Mouse (Mus musculus) spleen, postnatal 10 days (tissue): Measurements from ENCODE around the gene Wipf3.

Experiments used
- DNase-seq, 2 experiments: peaks; one replicate each; pipeline ENCODE4 v3.0.0; 2021 to 2022; ENCODE audit warnings: low spot score in 2 of 2

The Wipf3 gene

GRCm38 (mm10) chr6:54531048-54531481, 101.7 kb downstream of the Wipf3 start:
- DNase-seq: no peak

- DNase-seq: no peak
Measured at GRCm38 (mm10) chr6:54535485-54535884, 106.1 kb downstream of the Wipf3 start.

DNA sequence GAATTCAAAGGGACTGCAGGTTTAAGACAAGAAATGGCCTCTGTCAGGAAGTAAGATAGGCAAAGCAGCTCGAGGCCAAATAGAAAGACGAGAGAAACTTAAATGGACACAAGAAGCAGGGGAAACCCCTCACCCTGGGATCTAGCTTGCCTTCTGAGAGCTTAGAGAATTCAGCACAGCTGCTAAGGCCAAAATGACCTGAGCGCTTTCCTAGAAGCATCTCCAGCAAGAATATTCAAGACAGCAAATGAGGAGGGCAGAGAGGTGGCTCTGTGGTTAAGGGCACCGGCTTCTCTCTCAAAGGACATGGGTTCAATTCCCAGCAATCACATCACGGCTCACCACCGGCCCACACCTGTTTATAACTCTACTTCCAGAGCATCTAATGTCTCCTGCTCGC, 107.7 kb downstream of the Wipf3 start:
- no peak for DNase-seq

DNA sequence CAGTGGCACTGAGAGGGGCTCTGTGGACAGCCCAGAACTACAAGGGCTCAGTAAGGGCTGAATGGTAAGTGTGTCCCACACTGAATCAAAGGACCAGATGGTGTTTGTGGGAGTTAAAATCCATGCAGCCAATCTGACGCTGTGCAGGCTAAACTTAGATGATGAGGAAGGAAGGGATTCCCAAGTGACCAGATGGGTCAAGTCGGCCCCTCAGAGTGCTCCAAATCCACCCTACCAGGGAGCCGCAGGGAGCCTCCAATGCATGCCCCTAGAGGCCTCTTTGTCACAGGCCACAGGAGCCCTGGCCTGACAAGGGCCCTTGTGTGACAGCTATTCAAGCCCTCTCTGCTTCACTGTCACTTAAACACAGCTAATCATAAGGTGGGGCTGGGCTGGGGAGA, 109.4 kb downstream of the Wipf3 start:
- no peak for DNase-seq

DNA sequence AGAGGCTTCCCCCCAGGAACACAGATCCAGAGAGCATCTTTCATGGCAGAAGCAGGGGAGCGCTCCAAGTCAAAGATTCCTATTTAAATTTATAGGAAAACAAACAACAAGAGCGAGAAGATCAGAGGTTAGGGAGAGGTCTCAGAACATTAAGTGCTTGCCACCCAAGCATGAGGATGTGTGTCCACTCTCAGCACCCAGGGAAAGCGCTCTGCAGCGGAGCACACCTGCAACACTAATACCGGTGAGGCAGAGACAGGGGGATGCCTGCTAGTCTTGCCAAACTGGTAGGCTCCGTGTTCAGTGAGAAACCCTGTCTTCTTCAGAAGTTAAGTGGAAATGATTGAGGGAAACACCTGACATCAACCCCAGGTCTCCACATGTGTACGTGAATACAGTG, 110.0 kb downstream of the Wipf3 start:
- no peak for DNase-seq

- DNase-seq: no peak
Measured at GRCm38 (mm10) chr6:54540252-54540887, 111.0 kb downstream of the Wipf3 start.

DNA sequence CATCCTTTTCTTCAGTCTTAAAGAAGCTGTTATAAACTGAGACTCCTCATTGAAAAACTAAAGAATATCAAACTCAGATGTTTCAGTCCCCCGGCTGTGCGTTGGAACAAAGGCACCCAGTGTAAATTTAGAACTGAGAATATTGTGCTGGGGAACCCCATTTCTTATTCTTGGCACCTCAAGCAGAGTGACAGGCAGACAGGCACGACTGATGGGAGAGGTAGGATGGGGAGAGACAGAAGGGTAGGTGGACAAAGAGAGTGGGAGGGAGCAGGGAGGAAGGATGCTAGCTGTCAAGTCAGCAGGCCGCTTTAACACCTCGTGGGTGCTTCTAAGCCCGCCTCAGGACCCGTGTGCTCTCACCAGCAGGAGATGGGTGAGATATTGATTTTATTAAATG, 113.4 kb downstream of the Wipf3 start:
- no peak for DNase-seq

DNA sequence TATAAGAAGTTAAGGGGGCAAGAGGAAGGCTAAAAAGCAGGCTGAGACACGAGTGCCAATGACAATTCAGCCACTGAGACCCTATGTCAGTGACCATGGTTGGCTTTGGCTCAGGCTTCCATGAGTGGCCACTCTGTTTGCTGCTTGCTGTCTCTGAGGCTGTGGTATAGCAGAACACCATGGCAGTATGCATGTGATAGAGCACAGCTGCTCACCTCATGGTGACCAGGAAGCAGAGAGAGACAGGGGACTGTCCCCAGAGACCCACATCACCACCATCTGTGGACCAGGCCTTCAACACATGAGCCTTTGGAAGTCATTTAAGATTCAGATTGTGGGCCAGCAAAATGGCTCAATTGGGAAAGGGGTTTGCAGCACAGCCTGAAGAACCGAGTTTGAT, 114.2 kb downstream of the Wipf3 start:
- no peak for DNase-seq

DNA sequence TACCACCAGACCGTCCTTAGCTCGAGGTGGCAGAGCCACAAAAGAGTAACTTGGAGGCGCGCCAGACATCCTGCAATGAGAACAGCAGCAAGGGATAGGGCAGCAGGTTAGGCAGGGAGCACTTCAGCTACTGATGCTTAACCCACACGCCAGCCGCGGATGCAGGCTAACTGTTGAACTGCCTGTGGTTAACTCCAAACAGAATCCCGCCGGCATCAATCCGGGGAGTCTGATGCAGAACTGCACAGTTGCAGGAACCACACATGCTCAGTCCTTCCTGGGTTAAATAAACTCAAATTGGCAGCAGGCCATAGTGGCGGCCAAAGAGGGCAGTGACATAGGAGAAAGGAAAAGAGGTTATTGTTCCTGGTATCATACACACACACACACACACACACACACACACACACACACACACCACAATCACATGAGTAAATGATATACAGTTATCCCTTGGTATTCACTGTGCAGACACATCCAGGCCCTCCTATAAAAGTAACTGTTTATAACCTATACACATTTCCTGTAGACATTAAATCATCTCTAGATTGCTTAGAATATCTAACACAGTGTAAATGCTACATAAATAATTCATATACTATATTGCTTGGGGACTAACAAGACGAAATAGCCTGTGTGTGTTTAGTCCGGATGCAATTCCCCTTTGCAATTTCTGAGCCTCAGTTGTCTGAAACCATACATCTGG, 119.1 kb downstream of the Wipf3 start:
- no peak for DNase-seq

DNA sequence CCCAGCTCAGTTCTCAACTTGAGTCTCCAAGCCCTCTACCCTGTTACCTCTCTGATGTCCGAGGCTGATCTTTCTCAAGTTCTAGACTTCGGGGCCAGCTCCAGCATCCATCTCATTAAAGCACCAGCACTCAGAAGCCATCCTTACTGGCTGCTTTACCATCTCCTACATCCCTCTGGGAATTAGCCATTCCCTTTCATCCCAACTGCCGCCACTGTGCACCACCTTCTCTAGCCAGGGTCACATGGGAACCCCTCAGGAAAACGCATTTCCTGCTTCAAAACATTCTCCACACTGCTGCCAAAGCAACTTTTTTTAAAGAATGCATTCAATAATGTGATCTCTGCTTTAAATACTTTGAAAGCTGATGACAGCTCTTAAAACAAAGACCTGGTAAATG, 119.9 kb downstream of the Wipf3 start:
- DNase-seq: no peak

DNA sequence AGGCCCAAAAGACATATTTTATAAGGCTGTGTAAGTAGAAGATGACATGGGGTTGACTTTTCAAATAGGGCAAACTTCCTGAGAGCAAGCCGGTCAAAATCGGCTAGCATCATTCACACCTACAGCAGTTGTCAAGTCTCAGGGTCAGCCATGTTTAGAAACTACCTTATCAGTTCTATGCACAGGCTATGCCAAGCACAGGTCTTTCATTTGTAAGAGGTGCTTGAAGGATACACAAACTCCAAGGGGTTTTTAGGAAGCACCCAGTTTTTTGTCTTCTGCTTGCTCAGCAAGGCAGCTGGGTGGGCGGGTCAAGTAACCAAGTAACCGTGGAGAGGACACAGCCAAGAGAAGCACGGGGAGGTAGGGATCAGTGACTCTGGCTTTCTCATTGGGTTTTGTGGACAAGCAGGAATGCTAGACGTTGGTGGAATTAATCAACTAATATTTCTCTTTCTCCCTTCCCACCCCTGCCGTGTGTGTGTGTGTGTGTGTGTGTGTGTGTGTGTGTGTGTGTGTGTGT, 121.5 kb downstream of the Wipf3 start:
- DNase-seq: no peak

DNA sequence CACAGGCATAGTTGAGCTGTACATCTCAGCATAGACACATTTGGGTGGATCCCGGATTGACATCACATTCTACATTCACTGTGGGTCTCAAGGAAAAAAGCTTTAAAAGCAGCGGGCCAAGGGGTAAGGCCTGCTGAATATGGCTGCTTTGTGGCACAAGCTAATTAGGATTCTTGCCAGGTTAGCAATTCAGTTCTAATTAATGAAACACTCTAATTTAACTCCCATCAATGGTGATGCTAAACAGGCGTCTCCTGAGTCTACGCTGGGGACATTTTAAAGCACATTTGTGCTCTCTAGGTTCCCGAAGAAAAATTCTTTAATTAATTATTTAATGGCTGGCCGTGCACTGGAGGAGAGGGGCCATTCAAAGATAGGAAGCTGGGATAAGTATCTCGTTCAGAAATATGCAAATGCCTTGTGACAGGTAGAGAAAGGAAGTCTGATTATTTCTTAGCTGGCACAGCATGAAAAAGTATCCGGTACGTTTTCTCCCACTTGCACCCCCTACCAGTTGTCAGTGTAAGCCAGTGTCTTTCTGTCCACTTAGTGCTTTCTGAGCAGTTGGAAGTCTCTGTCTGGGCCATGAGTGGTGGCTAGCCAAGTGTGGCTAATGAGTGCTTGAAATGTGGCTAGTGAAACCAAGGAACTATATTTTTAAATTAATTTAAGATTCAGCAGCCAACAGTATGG, 123.5 kb downstream of the Wipf3 start:
- DNase-seq: no peak
